Mouse (Mus musculus) kidney, adult 2 months (tissue): ENCODE data around the gene Ncoa3.

Experiments
- CTCF ChIP-seq: fragments of 200-500 bp; conservative IDR thresholded peaks from 2 replicates; pipeline ENCODE4 v1.5.1; 2011; ENCODE audit warnings: low read depth, mild to moderate bottlenecking, control low read depth, low read length, moderate library complexity, mixed read lengths; ENCODE audit not compliant: insufficient read depth, insufficient read length
- POLR2A ChIP-seq: fragments of 200-500 bp; IDR thresholded peaks from one replicate; pipeline ENCODE4 v1.6.1; 2011; ENCODE audit warnings: low read depth, low read length, control low read depth

DNA sequence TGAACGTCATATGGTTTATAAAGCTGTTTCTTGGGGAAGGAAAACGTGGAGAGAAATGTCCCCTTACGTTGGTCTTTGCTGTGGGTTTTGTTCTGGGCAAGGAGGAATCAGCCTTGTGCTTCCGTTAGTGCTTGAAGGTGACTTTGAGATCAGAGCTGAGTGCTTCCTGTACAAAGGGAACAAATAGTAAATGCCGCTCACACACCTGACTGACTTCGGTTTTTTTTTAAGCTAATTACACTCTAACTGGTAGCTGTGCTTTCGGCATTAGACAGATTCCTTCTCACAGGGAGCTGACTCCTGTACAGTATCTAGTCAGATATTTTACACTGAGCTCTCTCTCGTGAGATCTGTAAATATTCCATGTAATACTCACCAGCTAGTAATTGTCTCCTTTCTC lies 29.9 kb downstream of the Ncoa3 start:
- TF ChIP-seq CTCF = no peak
- no peak for TF ChIP-seq POLR2A
